Comparison of ENCODE assay signal across 22 mouse cellular contexts in genomic region chr13:10799351-10799913, GRCm38 (mm10).
"Had no signal": no experiment of that assay in that cellular context is flagged by ENCODE, and none has a peak within 500 bp of the region (broad histone marks: within the 10 kb centered on the region; RNA-seq: fewer than 3 reads in every experiment).

No protein-coding gene starts in this region.

- ATAC-seq: liver, postnatal 0 days; lung, postnatal 0 days; midbrain, embryonic 13.5 days; midbrain, embryonic 16.5 days had no signal

- H3K36me3 ChIP-seq: limb, embryonic 12.5 days; limb, embryonic 15.5 days; midbrain, embryonic 10.5 days; midbrain, embryonic 13.5 days; neural tube, embryonic 13.5 days; stomach, embryonic 15.5 days had no signal

- H3K4me1 ChIP-seq: limb, embryonic 12.5 days; limb, embryonic 15.5 days; megakaryocyte, embryonic 14.5 days; midbrain, embryonic 10.5 days; midbrain, embryonic 13.5 days; neural tube, embryonic 13.5 days; stomach, embryonic 15.5 days had no signal

- H3K9ac ChIP-seq: limb, embryonic 12.5 days; limb, embryonic 15.5 days; liver, embryonic 14.5 days; liver, postnatal 0 days; lung, embryonic 14.5 days; midbrain, embryonic 13.5 days; neural tube, embryonic 13.5 days; stomach, embryonic 15.5 days had no signal

- H3K4me2 ChIP-seq: limb, embryonic 12.5 days; limb, embryonic 15.5 days; liver, embryonic 11.5 days; lung, embryonic 14.5 days; midbrain, embryonic 13.5 days; neural tube, embryonic 13.5 days; stomach, embryonic 15.5 days had no signal

- H3K27ac ChIP-seq: kidney, postnatal 0 days; limb, embryonic 12.5 days; limb, embryonic 15.5 days; liver, embryonic 14.5 days; macrophage; midbrain, embryonic 10.5 days; midbrain, embryonic 13.5 days; neural tube, embryonic 13.5 days; stomach, embryonic 15.5 days had no signal

- H3K4me3 ChIP-seq: limb, embryonic 12.5 days; limb, embryonic 15.5 days; megakaryocyte, embryonic 14.5 days; midbrain, embryonic 10.5 days; midbrain, embryonic 13.5 days; myocyte; neural tube, embryonic 13.5 days; stomach, embryonic 15.5 days had no signal

- DNase-seq: kidney, adult 9 months; kidney, postnatal 25 days; left cerebral cortex, postnatal 4 days; liver, postnatal 0 days; lung, embryonic 14.5 days; right cerebral cortex, postnatal 25 days; spleen, adult 18-20 months; thymus, postnatal 36 days had no signal

- H3K9me3 ChIP-seq: limb, embryonic 12.5 days; limb, embryonic 15.5 days; midbrain, embryonic 10.5 days; midbrain, embryonic 13.5 days; neural tube, embryonic 13.5 days; stomach, embryonic 15.5 days had no signal

- H3K27me3 ChIP-seq: limb, embryonic 12.5 days; limb, embryonic 15.5 days; megakaryocyte, embryonic 14.5 days; midbrain, embryonic 13.5 days; neural tube, embryonic 13.5 days; stomach, embryonic 15.5 days had no signal
